Mouse (Mus musculus): ENCODE results near the gene AC141477.1. TPM values are rescaled to one million over a fixed set of nuclear protein-coding genes. Genes with fewer than 3 reads are reported as not detected.

Gene AC141477.1
- polyA plus RNA-seq, 1 experiment from 2014 or later, result not detected

- Histone ChIP-seq H3K9ac (replicated peaks) (no peak within 1 kb of the TSS), H3K36me3 (no peaks in the 10 kb centered on the region), H3K4me1 (replicated peaks) (peaks cover under 1% of the 10 kb centered on the region; the same call in 1 of the 2 replicates), H3K4me2 (replicated peaks) (no peak within 1 kb of the TSS), H3K27me3 (no peaks in the 10 kb centered on the region), H3K4me3 (replicated peaks) (no peak within 1 kb of the TSS), H3K27ac (no peak within 1 kb of the TSS), H3K9me3 (no peaks in the 10 kb centered on the region)
- WGBS, result 60% methylated on average over 5 of the region's 5 CpGs
- ATAC-seq, result no peak
These were observed 8.6 kb upstream of the AC141477.1 start, which contains the start of gene 2610028H24Rik for GRCm38 (mm10) chr10:76448851-76449250. Gene 2610028H24Rik, plus strand, starts transcription at chr10:76449081.

- no peak overlapping the region for H3K4me2 ChIP-seq (replicated peaks)
- H3K27me3 ChIP-seq, result no peaks in the 10 kb centered on the region
- WGBS, result 87% methylated on average over 15 of the region's 15 CpGs
- H3K4me1 ChIP-seq (replicated peaks), result peaks cover 10% of the 10 kb centered on the region
- no peaks in the 10 kb centered on the region for H3K36me3 ChIP-seq
- no peak for ATAC-seq
- no peak overlapping the region for H3K4me3 ChIP-seq (replicated peaks)
- H3K9me3 ChIP-seq, result no peaks in the 10 kb centered on the region
- no peak overlapping the region for H3K9ac ChIP-seq (replicated peaks)
- H3K27ac ChIP-seq, result no peak overlapping the region
These were observed 7.4 kb upstream of the AC141477.1 start for GRCm38 (mm10) chr10:76447406-76448229.

GRCm38 (mm10) chr10:76445996-76446681, 5.9 kb upstream of the AC141477.1 start:
- Histone ChIP-seq H3K36me3 (no peaks in the 10 kb centered on the region), H3K4me3 (replicated peaks) (no peak overlapping the region), H3K27me3 (no peaks in the 10 kb centered on the region), H3K4me2 (replicated peaks) (no peak overlapping the region), H3K27ac (no peak overlapping the region), H3K4me1 (replicated peaks) (peaks cover 17% of the 10 kb centered on the region), H3K9me3 (no peaks in the 10 kb centered on the region), H3K9ac (replicated peaks) (no peak overlapping the region)
- ATAC-seq, result no peak
- 88% methylated on average over 4 of the region's 4 CpGs for WGBS

- ATAC-seq, result peak; percentile 100
- H3K9ac ChIP-seq (replicated peaks), result peak within 1 kb of the TSS; percentile 81
- peak within 1 kb of the TSS; percentile 93 for H3K27ac ChIP-seq
- peaks cover 22% of the 10 kb centered on the region for H3K36me3 ChIP-seq
- peak within 1 kb of the TSS; percentile 80 for H3K4me2 ChIP-seq (replicated peaks)
- no peaks in the 10 kb centered on the region for H3K27me3 ChIP-seq
- peaks cover 24% of the 10 kb centered on the region for H3K4me1 ChIP-seq (replicated peaks)
- no peaks in the 10 kb centered on the region for H3K9me3 ChIP-seq
- peak within 1 kb of the TSS; percentile 93 for H3K4me3 ChIP-seq (replicated peaks)
- under 1% methylated on average over 65 of the region's 78 CpGs for WGBS
These were observed 2.2 kb upstream of the AC141477.1 start, which contains the start of gene Pcnt for GRCm38 (mm10) chr10:76442178-76443088. Gene Pcnt, minus strand, starts transcription at chr10:76442786.

- Histone ChIP-seq H3K36me3 (peaks cover 53% of the 10 kb centered on the region), H3K4me1 (replicated peaks) (peaks cover 24% of the 10 kb centered on the region)
These were observed 945 bp downstream of the AC141477.1 start for GRCm38 (mm10) chr10:76439107-76439890.

GRCm38 (mm10) chr10:76433925-76434324, 6.3 kb downstream of the AC141477.1 start:
- H3K27me3 ChIP-seq, result no peaks in the 10 kb centered on the region
- no peak for ATAC-seq
- 91% methylated on average over 11 of the region's 11 CpGs for WGBS
- H3K4me3 ChIP-seq (replicated peaks), result no peak overlapping the region
- H3K9ac ChIP-seq (replicated peaks), result no peak overlapping the region
- no peak overlapping the region for H3K4me2 ChIP-seq (replicated peaks)
- no peaks in the 10 kb centered on the region for H3K9me3 ChIP-seq
- H3K4me1 ChIP-seq (replicated peaks), result no peaks in the 10 kb centered on the region
- no peak overlapping the region for H3K27ac ChIP-seq
- peaks cover 93% of the 10 kb centered on the region for H3K36me3 ChIP-seq

More at GRCm38 (mm10) chr10:76439107-76439890, 945 bp downstream of the AC141477.1 start:
- H3K9ac ChIP-seq (replicated peaks), result no peak overlapping the region
- no peak overlapping the region for H3K27ac ChIP-seq
- no peaks in the 10 kb centered on the region for H3K9me3 ChIP-seq
- 96% methylated on average over 9 of the region's 9 CpGs for WGBS
- ATAC-seq, result no peak
- no peak overlapping the region for H3K4me2 ChIP-seq (replicated peaks)
- H3K27me3 ChIP-seq, result no peaks in the 10 kb centered on the region
- H3K4me3 ChIP-seq (replicated peaks), result no peak overlapping the region

GRCm38 (mm10) chr10:76425674-76426073, 14.6 kb downstream of the AC141477.1 start:
- H3K36me3 ChIP-seq, result peaks cover 95% of the 10 kb centered on the region
- H3K9ac ChIP-seq (replicated peaks), result no peak overlapping the region
- no peaks in the 10 kb centered on the region for H3K4me1 ChIP-seq (replicated peaks)
- 96% methylated on average over 7 of the region's 7 CpGs for WGBS
- ATAC-seq, result no peak
- H3K4me2 ChIP-seq (replicated peaks), result no peak overlapping the region
- H3K9me3 ChIP-seq, result no peaks in the 10 kb centered on the region
- H3K4me3 ChIP-seq (replicated peaks), result no peak overlapping the region
- no peaks in the 10 kb centered on the region for H3K27me3 ChIP-seq
- H3K27ac ChIP-seq, result no peak overlapping the region

- Histone ChIP-seq H3K9me3 (no peaks in the 10 kb centered on the region), H3K27ac (no peak overlapping the region), H3K9ac (replicated peaks) (no peak overlapping the region), H3K4me2 (replicated peaks) (no peak overlapping the region), H3K27me3 (no peaks in the 10 kb centered on the region), H3K4me1 (replicated peaks) (no peaks in the 10 kb centered on the region), H3K36me3 (peaks cover 95% of the 10 kb centered on the region), H3K4me3 (replicated peaks) (no peak overlapping the region)
- 81% methylated on average over 12 of the region's 12 CpGs for WGBS
- no peak for ATAC-seq
These were observed 23.4 kb downstream of the AC141477.1 start for GRCm38 (mm10) chr10:76416811-76417210.

GRCm38 (mm10) chr10:76408520-76408919, 31.7 kb downstream of the AC141477.1 start:
- H3K36me3 ChIP-seq, result peaks cover 89% of the 10 kb centered on the region
- no peak for ATAC-seq
- no peaks in the 10 kb centered on the region for H3K4me1 ChIP-seq (replicated peaks)
- H3K27me3 ChIP-seq, result no peaks in the 10 kb centered on the region
- H3K4me3 ChIP-seq (replicated peaks), result no peak overlapping the region
- H3K27ac ChIP-seq, result no peak overlapping the region
- H3K9ac ChIP-seq (replicated peaks), result no peak overlapping the region
- WGBS, result 87% methylated on average over 10 of the region's 10 CpGs
- no peaks in the 10 kb centered on the region for H3K9me3 ChIP-seq
- no peak overlapping the region for H3K4me2 ChIP-seq (replicated peaks)

- no peaks in the 10 kb centered on the region for H3K9me3 ChIP-seq
- no peak overlapping the region for H3K9ac ChIP-seq (replicated peaks)
- H3K27ac ChIP-seq, result no peak overlapping the region
- no peak overlapping the region for H3K4me2 ChIP-seq (replicated peaks)
- 97% methylated on average over 12 of the region's 12 CpGs for WGBS
- no peak overlapping the region for H3K4me3 ChIP-seq (replicated peaks)
- H3K36me3 ChIP-seq, result peaks cover 52% of the 10 kb centered on the region
- H3K27me3 ChIP-seq, result no peaks in the 10 kb centered on the region
- ATAC-seq, result no peak
- no peaks in the 10 kb centered on the region for H3K4me1 ChIP-seq (replicated peaks)
These were observed 47.6 kb downstream of the AC141477.1 start for GRCm38 (mm10) chr10:76392596-76392995.

GRCm38 (mm10) chr10:76391786-76392185, 48.5 kb downstream of the AC141477.1 start:
- peaks cover 55% of the 10 kb centered on the region for H3K36me3 ChIP-seq
- no peak for ATAC-seq

More at GRCm38 (mm10) chr10:76391786-76392185, 48.5 kb downstream of the AC141477.1 start:
- no peaks in the 10 kb centered on the region for H3K9me3 ChIP-seq
- H3K27ac ChIP-seq, result no peak overlapping the region
- no peak overlapping the region for H3K9ac ChIP-seq (replicated peaks)
- no peaks in the 10 kb centered on the region for H3K4me1 ChIP-seq (replicated peaks)
- no peak overlapping the region for H3K4me3 ChIP-seq (replicated peaks)
- WGBS, result 90% methylated on average over 9 of the region's 9 CpGs
- no peak overlapping the region for H3K4me2 ChIP-seq (replicated peaks)
- H3K27me3 ChIP-seq, result no peaks in the 10 kb centered on the region
